Mouse (Mus musculus) gastrocnemius, postnatal 10 days (tissue): Measurements from ENCODE around the gene Layn. TPM values are rescaled to one million over a fixed set of nuclear protein-coding genes. Genes with fewer than 3 reads are reported as not detected.

ENCODE experiments used
- DNase-seq: peaks from one replicate; pipeline ENCODE4 v3.0.0; 2021; ENCODE audit warnings: mixed read lengths
- long read RNA-seq, 2 experiments: library from polyadenylated mRNA; stranded (forward); transcript quantifications; one replicate each; pipeline ENCODE4 v2.0.0; 2021
- total RNA-seq, 2 experiments: library from RNA; stranded (reverse); gene quantifications; 2 replicates each; pipeline ENCODE4 v1.2.3; 2021

The Layn gene
- 1 to 10 TPM; 2.4 to 2.9 TPM for total RNA-seq
- long read RNA-seq, experiment 1, partial matches to known transcripts: 1 of 4 reads
- long read RNA-seq, experiment 1, other reads (novel, unspliced or antisense): 2 of 4 reads
- long read RNA-seq, experiment 2, partial matches to known transcripts: 0 of 1 reads
- long read RNA-seq, experiment 2, other reads (novel, unspliced or antisense): 1 of 1 reads

DNA sequence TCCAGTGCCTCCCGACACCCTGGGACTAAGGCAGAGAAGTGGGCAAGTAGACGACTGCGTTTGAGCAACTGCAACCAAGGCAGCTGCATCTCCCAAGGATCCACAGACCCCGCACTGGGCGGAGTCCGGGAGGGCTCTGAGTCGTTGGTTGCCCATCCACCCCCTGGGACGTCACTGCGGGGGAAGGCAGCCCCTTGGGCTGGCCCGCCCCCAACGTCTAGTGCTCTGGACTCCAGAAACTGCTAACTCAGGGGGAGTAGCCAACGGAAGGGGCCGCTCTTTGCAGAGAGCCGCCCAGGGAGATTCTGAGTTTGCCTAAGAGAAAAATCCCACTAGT lies at the start of gene Layn:
Layn (minus strand) TSS at position 116 of the 337 bp plus-strand sequence.
- DNase-seq: peak; percentile 72

DNA sequence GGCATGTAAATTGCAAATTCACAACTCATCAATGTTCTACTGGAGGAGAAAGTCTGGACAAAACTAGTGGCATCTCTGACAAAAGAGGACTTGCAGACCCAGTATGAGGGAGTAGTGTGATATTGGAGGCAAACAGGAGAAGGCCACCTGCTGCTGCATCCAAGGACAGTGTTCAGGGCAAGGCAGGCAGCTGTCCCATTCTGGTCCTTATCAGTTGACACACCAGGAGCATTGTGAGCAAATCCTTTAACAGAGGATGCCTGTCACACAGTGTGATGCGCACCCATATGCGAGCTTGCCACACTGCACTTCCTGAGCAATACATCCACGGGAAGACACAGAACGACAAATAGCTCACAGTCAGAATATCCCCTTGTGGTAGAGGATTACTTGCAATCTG lies 37.9 kb upstream of the Layn start:
- DNase-seq: no peak

DNA sequence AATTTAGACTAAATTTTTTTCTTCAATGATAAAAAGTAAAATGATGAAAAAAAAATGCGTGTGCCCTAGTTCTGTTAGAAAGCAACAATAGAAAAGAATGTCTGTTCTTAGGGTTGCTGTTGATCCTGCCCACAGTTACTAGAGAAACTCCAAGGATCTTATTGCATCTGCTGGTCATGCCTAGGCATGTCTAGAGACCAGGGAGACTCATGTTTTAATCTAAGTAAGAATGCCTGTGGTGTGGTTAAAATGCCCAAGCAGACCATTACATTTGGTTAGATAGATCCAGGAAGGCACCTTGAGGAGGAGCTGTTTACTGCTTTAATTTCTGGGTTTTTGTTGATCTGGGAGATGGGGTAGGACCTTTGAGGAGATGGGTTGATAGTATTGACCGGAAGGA lies 28.9 kb upstream of the Layn start:
- DNase-seq: no peak

- peak; percentile 41 for DNase-seq
Observed at GRCm38 (mm10) chr9:51103808-51104514, 27.1 kb upstream of the Layn start.

DNA sequence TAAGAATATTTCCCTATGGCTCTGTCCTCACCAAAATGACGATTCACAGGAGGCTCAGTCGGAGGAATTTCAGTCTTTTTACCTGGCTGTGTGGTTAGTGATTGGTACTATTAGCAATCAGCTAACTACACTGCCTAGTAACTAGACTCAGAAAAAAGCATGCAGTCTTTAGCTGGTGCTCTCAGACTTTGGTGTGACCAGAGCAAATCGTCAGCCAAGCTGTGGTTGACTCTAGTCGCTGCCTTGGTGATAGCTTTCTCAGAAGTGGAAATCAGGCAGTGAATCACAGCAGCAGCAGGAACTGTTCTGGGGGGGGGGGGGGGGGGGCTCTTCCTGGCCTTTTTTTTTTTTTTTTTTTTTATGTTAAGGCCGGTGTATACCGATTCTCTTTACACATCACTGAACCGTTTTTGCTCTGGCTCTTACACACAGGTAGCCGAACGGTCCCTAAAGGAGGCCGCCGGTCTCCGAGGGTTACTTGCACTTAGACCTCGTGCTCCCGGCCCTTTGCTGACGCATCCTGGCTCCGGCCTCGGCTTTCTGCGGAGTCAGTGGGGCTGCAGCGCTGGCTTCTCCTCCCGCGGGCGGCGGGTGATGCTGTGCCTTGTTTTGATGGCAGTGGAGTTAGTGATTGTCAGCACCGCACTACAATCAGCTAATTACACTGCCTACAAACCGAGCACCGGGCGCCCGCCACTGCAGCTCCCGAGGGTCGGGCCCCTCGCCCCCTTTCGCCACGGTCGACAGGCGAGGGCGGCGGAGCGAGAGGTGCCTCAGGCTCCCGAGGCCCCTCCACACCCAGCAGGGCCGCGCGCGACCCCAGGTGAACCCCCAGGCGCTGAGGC lies 26.3 kb upstream of the Layn start:
- peak; percentile 54 for DNase-seq

DNA sequence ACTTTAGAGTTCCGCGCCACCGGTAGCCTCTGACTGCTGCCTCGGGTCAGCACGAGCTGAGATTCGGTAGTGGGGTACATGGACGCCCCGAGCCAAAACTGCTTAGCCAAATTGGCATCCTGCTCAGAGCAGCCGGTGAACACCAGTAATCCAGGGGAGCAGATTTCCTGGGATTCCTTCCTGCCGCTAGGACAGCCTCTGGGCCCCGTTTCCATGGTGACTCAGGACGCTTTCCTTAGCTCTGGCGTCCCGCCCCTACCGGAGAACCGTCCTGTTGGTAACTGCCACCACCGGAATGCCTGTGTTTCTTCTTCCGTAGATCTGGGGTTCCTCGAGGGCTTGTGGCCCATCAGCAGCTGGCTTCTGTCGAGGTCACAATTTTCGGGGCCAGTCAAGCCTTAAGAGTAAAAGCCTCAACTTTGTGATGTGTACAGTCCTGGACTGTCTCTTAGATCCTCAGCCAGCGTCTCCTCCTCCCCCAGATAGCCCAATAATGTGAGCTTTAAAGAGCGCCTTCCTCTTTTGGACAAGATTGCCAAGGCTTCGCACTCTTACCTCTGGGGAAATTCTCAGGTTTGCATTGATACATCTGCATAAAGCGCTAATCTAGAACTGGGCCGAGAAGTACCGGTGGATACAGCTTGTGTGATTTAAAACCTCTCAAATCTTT lies 25.0 kb upstream of the Layn start, which contains the start of gene 4833427G06Rik:
4833427G06Rik (minus strand) TSS at position 323 of the 670 bp plus-strand sequence.
- DNase-seq: peak; percentile 24

DNA sequence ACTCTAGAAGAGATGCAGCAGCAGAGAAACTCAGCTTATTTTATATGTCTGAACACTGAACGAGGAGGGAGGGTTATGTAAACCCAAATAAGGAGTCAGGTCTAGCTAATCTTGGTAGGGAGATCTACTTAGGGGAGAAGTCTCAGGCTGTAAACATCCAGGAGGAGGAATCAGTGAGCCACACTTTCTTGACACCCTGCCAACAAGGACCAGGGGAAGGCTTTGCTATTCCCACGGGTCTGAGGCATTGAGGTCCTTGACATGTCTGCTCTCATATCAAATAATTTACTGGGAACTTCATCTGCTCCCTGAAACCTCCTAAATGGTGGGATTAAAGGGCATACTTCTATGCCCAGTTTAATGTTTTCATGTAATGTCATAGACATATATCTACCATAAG lies 19.4 kb upstream of the Layn start:
- DNase-seq: no peak

DNA sequence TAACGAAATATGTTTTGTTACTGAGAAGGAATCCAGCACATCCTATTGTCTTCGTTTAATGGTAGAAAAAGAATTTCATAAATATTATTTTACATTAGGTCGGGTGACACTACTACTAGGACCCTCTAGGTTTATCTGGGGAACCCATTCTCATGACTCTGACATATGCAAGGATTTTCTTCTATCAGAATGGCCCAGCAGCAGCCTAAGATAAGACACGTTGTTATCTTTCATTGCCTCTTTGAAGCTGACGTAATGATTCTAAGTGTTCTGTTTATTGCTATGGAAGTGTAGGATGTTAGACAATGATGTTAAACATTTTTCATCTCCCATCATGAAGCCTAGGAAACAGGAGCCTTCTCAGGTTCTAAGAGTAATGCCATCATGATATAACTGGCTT lies 16.8 kb upstream of the Layn start:
- no peak for DNase-seq

DNA sequence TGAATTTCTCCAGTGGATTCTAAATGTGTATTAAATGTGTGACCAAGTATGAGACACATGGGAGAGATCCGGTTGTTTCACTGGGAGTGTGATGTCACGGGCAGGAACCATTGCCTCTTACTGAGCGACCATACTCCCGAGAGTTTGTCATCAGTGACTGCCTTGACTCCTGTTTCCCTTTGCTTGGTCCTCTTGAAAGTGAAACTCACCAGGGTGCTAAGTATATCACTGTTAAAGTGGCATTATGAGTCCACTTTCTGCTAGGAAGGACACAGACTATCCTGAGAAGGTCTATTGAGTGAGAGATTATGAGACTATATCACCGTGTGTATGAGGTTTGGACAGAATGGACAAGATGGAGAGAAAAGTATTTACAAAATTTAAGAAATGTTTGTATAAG lies 4.7 kb upstream of the Layn start:
- DNase-seq: no peak

GRCm38 (mm10) chr9:51076300-51076978 lies 455 bp downstream of the Layn start:
- peak; percentile 10 for DNase-seq

GRCm38 (mm10) chr9:51075780-51076179 lies 1.1 kb downstream of the Layn start:
- DNase-seq: peak; percentile 7

GRCm38 (mm10) chr9:51070801-51071200 lies 6.1 kb downstream of the Layn start:
- DNase-seq: no peak

GRCm38 (mm10) chr9:51068202-51068601 lies 8.7 kb downstream of the Layn start:
- no peak for DNase-seq

DNA sequence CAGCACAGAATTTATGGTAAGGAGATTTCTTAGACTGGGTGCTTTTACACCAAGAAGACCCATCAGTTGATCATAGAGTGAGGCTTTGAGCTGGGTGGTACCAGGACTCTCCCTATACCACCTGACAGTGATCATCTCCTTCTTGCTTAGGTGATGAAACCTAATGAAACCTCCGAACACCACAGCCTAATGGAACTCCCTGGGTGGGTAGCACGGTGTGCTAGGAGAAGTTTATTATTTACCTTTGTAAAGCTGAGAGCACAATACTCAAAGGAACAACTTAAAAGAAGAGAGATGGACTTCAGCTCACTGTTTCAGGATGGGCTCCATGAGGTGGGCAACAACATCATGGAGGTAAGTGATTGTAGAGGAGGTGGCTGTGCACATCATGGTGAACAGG lies 16.3 kb downstream of the Layn start, which contains the start of gene Btg4:
Btg4 (plus strand) TSS at position 301 of the 400 bp plus-strand sequence.
- DNase-seq: no peak

DNA sequence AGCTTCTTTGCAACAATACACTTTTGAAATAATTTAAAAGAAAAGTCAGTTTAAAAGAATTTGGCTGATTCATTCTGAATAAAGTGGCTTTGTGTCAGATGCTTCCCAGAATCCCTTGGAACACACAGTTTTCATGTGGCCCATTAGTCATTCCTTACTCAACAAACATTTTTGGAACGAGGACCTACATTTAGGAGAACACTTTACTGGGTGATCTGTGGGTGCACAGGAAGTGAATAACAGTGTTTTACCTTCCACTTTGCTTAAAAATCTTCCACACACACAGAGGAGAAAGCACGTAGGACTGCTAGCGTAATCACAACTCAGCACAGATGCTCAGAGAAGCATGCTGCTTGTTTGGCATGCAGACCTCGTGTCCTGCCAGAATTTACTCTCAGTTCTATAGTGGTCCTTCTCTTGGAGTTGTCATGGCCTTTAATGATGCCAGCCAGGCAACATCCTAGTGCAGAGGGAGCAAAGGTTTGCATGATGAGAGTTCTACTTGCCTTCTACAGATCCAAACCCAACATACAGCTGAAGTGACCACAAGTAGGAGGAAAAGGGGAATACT lies 17.9 kb downstream of the Layn start:
- no peak for DNase-seq

DNA sequence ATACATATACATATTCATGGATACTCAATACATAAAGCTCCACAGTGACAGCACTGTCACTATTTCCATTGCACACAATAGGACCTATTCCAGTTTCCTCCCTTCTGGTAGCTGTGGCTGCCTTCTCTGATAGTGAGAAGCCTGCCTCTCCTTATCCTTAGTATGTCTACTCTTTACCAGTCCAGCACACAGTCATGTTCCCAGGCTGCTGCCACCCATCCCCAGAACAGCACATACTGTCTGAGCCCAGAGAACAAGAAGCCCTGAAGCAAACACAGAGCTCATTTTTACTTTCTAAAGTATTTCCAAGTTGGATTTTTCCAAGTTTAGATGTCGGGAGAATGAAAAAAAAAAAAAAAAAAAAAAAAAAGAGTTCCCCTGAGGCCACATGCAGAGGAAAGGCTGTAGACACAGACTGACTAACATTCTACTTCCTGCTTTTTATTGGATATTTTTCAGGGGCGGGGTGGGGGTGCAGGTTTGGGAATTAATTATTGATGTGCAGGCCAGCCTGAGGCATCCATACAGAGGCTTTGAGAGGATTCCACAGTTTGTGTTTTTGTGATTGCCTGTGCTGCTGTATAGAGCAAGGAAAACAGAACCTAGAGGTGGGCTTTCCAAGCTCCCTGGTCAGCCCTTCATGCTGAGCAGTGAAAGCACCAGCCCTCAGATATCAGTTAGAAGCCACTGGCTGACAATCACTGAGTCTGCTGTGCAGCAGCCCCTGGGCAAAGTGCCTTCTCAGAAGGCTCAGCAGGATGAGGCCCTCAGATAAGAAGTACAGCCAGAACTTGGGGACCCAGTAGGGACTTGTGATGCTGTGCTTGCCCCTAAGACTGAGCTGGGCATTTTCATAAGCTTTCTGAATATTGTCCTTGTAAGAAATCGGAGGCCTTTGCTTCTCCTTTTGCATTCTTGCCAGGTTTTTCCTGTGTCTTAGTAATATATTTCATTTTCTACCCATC lies 20.3 kb downstream of the Layn start:
- no peak for DNase-seq

GRCm38 (mm10) chr9:51052180-51052579 lies 24.7 kb downstream of the Layn start:
- no peak for DNase-seq

DNA sequence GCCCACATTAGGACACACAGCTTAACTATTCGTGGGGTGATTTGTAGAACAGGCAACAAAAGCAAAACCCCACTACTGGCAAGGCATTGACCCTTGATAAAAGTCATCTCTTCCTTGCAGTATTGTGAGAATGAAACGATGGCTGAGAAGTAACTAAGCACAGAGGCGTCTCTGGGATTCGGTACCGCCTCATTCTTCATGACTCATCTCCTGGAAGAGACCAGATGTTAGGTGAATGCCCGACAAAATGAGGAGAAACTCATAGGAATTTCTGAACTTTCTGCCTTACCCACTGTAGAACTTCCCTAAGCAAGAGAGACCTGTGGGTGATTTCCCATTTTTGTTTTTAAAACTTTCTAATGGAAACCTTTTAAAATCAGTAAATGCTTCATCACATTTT lies 34.8 kb downstream of the Layn start:
- DNase-seq: no peak

DNA sequence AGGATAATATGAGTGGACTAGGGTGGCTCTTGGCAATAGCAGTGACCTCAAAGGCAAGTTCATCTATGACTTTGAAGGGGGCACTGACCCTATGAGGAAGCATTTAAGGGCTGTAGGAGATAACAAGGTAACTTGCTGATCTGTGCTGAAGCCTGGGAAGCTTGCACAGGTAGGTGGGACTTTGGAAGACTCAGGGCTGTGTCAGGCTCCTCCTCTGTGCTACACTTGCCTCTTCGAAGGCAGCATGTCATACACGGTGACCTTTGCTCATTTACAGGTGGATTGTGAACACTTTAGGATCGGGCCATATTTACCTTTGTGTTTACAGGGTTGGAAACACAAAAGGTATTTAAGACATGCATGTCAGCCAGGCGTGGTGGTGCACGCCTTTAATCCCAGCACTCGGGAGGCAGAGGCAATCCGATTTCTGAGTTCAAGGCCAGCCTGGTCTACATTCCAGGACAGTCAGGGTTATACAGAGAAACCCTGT lies 35.4 kb downstream of the Layn start:
- DNase-seq: no peak
